Mouse (Mus musculus) liver, adult 2 months (tissue): Measurements from ENCODE around the gene G0s2.

Experiments
- CTCF ChIP-seq: fragments of 200-500 bp; IDR thresholded peaks from 2 replicates; pipeline ENCODE4 v1.5.1; 2011; ENCODE audit warnings: low read depth, low read length, control low read depth
- POLR2A ChIP-seq: fragments of 200-500 bp; IDR thresholded peaks from 2 replicates; pipeline ENCODE4 v1.6.1; 2011; ENCODE audit warnings: low read length, control low read depth; ENCODE audit not compliant: insufficient read depth; ENCODE audit errors: extremely low read depth

GRCm38 (mm10) chr1:193315705-193316357 lies 42.8 kb upstream of the G0s2 start:
- no peak for TF ChIP-seq CTCF
- no peak for TF ChIP-seq POLR2A
